Mouse (Mus musculus): Measurements from ENCODE around the gene Usp2.
"Not testable (repeated sequence)": the region's sequence is repeated elsewhere in the genome, so short reads cannot be mapped to it uniquely, and the experiment has no call there.

Gene Usp2

DNA sequence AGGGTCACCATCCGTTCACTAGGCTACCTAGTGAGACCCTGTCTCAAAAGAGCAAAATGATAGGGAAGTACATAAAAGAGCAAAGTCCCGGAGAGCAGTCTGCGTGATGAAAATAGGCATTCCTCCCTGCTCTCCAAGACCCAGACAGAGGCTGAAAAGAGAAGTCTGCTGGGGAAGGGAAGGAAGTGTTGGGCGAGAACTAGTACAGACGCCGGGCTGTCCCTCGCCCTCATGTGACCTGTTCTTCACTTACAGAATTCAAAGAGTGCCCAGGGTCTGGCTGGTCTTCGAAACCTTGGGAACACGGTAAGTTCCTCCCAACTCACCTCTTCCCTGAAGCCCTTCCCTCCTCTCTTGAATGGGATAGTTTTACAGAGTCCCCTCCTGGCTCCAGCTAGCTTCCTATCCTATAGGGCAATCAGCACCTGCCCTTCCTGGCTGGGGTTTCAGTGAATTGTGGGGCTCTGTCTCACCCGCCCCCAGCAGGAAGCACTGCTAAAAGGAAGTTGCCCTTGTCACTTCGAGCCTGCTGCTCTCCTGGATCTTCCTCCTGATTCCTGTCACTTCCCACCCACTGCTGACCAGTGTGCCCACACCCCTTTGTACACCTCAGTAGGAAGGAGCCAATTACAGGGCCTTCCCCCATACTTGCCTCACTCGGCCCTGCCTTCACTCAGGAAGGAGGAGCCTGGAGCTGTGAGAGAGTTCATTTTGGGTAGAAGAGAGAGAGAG is 22.2 kb downstream of the Usp2 start:
- peak in 1 of 2 experiments; percentile 47 for DNase-seq (ENCODE audit: low read depth in 1 of 2, low spot score in 2 of 2)

DNA sequence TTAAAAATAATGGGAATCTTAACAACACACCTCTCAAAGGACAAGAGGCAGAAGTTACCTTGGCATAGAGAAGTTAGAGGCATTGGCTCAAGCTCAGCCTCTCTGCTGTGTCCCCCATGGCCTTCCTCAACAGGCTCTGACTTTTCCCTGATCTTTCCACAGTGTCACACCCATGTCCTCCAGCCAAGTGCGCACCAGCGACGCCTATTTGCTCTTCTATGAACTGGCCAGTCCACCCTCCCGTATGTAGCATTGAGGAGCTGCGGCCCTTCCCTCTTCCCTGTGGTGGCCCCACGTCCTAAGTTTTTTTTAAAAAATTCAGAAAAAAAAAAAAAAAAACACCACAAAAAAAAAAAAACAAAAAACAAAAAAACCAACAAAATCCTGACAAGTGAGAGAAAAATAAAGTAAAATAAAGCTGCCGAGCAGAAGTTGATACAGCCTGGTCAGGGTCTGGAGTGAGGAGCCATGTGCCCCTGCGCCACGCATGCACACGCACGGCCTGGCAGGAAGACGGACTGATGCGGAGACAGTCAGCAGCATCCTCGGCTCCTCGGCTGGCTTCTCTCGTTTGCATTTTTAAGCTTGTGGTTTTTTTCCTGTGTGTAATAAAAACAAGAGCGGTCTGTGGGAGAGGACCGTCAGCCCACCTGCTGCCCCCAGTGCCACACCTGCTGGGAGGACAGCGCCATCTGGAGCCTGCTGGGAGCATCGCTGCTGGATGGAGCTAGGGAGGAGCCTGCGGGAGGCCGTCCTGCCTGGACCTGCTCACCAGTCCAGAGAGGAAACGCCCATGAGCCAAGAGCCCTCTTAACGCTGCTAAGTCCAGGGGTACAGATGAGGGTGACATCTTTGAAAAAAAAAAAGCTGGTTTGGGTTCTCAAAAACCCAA is 27.0 kb downstream of the Usp2 start:
- peak in 1 of 2 experiments; percentile 29 for DNase-seq (ENCODE audit: low read depth in 1 of 2, low spot score in 2 of 2)

DNA sequence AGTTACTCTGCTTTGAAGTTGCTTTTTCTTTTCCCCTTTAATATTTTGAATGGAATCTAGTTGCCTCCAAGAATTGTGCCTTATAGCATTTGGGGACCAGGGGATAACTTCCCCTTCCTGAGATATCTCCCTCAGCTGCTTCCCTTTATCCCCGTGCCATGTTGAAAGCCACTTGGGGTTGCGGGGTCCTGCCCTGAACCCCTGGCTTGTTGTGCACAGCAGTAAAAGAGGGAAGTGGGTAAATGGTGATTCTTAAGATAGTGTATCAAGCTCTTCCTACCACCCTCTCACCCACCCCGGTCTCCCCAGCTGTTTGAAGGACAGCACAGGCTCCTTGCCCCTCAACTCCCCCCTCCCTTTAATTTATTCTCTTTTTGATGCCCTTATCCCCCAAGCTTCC is 27.9 kb downstream of the Usp2 start:
- no peak for DNase-seq (ENCODE audit: low read depth in 1 of 2, low spot score in 2 of 2)

DNA sequence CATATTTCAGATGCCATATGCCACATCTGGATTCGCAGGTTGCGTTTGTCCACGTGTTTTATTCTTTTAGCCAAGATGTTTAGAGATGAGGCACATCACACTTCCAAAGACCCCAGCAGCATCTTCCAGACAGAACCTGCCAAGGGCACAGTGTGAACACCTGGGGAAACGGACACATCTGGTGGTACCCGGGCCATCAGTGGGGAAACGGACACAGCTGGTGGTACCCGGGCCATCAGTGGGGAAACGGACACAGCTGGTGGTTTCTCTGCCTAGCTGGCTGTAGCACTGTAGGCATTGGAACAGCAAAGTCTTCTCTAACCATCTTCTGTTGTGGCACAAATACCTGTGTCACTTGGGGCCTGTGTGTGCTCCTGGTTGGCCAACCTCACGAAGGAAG is 29.0 kb downstream of the Usp2 start:
- no peak for DNase-seq (ENCODE audit: low read depth in 1 of 2, low spot score in 2 of 2)

DNA sequence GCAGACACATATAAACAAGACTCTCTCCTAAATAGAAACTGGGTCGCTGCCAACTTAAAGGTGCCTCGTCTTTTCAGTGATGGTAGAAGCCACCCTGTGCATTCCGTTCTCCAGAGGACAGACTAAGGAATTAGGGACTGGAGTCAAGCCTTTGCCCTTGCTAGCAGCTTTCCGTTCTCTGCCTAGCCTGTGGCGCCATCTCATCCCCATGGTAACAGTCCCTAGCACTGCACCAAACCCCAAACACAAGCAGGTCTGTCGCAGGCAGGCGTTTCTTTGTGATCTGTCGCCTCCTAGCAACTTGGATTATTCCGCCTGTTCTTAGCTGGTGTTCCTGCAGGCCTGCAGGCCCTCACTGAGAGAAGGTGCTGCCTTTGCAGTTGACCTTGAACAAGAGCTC is 29.7 kb downstream of the Usp2 start:
- DNase-seq (ENCODE audit: low read depth in 1 of 2, low spot score in 2 of 2): no peak

DNA sequence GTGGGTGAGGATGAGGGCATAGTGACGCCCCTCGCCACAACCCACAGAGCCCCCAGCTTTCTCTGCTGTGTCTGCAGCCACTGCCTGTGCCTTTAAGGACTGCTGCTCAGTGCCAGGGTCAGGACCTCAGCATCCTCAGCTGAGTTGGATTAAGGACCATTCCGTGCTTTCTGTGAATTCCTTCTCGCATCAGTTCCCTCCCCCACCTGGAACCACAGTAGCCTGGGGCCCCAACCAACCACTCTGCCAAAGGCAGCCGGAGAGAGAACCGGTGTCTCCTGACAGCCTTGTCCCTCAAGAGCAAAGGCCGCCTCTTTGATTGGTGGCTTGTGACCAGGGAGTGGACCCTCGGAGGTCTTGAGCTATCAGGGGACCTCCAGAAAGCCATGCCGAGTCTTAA is 34.7 kb downstream of the Usp2 start, which contains the start of gene Mfrp:
TSS of gene Mfrp (plus strand) at position 240 of the 400 bp plus-strand sequence.
- no peak for DNase-seq (ENCODE audit: low read depth in 1 of 2, low spot score in 2 of 2)

DNA sequence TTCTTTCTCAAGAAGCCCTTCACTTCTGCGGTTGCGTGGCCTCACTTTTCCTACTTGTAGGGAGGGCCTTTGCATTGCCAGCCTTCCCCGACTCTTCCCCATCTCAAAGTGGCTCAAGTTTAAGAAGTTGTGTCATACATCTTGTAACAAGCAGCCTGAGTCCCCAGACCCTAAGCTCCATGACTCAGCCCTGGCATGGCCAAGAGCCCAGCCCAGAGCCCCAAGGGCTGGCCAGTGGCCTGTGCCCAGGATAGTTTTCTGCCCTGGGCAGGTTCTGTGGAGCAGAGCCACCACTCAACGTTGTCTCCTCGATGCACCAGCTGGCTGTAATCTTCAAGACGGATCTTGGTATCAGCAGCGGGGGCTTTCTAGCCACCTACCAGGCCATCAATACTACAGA is 38.1 kb downstream of the Usp2 start:
- no peak for DNase-seq (ENCODE audit: low read depth in 1 of 2, low spot score in 2 of 2)

DNA sequence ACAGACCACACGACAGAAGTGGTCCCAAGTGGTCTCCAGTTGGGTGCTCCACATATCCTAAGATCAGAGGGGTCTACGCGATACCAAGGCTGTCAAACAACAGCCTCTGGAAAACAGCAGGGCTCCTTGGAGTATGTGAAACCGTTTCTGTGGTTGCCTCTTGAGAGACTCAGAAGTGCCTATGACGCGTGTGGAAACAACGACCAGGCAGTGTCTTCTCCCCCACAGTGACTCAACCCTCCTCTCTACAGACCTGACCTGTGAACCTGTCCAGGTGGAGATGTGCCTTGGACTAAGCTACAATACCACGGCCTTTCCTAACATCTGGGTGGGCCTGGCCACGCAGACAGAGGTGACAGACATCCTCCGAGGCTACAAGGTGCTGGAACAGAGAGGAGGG is 39.0 kb downstream of the Usp2 start:
- DNase-seq (ENCODE audit: low read depth in 1 of 2, low spot score in 2 of 2): no peak

DNA sequence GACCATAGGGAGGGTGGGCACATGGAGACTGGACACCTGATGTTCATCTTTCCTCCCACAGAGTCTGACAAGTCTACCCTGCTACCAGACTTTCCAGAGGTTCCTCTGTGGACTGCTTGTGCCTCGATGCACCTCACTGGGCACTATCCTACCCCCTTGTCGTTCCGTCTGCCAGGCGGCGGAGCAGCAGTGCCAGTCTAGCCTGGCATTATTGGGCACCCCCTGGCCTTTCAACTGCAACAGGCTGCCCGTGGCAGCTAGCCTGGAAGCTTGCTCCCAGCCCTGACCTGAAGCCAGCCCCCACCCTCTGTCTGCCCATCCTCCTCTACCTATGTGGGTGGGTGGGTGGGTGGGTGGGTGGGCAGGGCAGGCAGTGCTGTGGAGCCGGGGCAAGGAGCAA is 39.4 kb downstream of the Usp2 start:
- no peak for DNase-seq (ENCODE audit: low read depth in 1 of 2, low spot score in 2 of 2)

DNA sequence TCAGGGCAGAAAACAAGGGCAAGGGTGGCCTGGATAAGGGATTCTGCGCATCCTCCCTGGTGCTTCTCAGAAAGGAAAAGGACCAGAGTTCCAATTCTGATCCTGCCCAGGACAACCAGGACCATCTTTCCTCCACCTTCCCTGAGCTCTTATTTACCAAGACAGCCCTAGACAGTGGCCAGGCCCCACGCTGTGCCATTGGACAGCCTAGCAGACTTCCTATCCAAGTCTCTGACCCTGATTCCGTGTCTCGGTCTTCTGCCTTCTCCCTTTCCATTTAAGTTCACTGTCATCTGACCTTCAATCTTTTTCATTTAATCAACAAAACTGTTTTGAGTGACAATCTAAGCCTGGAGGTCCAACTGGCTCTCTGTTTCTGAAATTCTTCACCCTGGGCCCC is 39.8 kb downstream of the Usp2 start:
- no peak for DNase-seq (ENCODE audit: low read depth in 1 of 2, low spot score in 2 of 2)

DNA sequence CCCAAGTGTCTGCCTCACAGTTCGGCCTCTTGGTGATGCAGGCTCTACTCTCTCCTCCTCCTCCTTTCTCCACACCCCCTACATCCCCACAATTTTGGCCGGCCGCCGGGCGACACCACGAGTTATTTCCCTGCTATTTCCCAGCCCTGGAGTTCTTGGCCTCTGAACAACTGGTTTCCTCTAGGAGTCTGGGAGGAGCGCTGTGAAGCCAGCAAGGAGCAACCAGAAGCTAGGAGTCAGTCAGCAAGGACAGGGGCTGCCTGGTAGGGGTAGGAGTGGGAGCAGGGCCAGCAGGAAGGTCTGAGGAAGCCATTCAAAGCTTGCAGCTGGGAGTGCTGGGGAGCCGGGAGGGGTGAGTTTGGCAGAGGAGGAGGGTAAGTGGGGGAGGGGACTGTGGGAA is 40.3 kb downstream of the Usp2 start, which contains the start of gene C1qtnf5:
TSS of gene C1qtnf5 (plus strand) at position 136 of the 400 bp plus-strand sequence.
- DNase-seq (ENCODE audit: low read depth in 1 of 2, low spot score in 2 of 2): no peak

DNA sequence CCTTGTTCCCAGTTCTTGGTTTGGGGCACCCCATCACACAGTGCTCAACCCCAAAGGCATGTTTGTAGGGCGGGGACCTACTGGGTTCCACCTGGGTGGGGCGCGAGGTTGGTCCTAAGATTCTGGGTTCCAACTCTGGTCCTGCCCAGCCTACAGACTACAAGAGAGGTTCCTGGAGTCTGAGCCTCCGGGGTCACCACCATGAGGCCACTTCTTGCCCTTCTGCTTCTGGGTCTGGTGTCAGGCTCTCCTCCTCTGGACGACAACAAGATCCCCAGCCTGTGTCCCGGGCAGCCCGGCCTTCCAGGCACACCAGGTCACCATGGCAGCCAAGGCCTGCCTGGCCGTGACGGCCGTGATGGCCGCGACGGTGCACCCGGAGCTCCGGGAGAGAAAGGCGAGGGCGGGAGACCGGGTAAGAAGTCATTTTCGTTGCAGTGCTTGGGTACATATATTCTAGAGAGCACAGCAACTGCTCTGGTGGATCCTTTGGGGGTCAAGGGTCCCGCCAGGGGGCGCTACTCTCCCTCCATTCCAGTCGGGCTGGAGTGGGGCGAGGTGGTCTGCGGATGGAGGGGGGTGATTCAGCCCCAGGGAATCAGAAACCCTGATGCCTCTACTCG is 40.8 kb downstream of the Usp2 start:
- no peak for DNase-seq (ENCODE audit: low read depth in 1 of 2, low spot score in 2 of 2)

DNA sequence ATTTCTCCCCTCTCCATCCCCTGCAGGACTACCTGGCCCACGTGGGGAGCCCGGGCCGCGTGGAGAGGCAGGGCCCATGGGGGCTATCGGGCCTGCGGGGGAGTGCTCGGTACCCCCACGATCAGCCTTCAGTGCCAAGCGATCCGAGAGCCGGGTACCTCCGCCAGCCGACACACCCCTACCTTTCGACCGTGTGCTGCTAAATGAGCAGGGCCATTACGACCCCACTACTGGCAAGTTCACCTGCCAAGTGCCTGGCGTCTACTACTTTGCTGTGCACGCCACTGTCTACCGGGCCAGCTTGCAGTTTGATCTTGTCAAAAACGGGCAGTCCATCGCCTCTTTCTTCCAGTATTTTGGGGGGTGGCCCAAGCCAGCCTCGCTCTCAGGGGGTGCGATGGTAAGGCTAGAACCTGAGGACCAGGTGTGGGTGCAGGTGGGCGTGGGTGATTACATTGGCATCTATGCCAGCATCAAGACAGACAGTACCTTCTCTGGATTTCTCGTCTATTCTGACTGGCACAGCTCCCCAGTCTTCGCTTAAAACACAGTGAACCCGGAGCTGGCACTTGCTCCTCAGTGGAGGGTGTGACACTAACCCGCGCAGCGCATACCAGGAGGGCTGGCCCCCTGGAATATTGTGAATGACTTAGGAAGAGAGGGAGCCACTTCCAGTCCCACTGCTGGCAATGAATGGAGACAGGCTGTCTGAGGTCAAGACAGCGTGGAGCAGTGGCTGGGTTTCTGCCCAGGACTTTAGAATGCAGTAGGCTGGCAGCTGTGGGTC is 41.6 kb downstream of the Usp2 start:
- DNase-seq (ENCODE audit: low read depth in 1 of 2, low spot score in 2 of 2): no peak

DNA sequence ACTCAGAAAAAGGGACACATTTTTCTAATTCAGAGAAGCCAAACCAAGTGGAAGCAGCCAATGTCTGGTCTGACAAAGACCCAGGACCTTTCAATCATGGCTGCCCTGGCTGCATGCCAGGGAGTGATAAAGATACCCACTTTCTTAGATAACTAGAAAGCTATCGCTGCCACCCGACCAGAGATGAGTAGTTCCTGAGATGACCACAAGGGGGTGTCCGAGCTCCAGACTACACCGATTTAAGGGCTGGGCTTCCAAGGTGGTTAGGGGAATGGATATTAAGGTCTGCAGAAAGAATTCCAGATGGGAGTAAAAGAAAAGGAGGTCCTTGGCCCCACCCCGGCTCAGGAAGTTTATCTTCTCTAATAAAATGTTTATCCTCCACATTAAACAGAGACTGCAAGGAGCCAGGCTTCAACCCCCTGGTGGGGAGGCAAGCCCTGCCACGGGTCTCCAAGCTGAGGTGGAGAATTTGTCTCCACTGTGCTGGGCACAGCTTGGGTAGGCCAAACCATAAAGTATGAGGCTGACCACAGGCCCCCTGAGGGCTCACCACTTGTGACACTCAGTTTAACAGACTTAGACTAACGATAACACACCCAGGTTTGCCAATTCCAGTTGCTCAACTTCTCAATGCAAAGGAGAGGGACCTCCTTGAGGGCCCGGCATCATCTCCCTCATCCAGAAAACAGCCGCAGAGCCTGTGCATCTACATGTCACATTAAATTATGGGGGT is 42.7 kb downstream of the Usp2 start:
- DNase-seq (ENCODE audit: low read depth in 1 of 2, low spot score in 2 of 2): peak in 1 of 2 experiments; percentile 58

DNA sequence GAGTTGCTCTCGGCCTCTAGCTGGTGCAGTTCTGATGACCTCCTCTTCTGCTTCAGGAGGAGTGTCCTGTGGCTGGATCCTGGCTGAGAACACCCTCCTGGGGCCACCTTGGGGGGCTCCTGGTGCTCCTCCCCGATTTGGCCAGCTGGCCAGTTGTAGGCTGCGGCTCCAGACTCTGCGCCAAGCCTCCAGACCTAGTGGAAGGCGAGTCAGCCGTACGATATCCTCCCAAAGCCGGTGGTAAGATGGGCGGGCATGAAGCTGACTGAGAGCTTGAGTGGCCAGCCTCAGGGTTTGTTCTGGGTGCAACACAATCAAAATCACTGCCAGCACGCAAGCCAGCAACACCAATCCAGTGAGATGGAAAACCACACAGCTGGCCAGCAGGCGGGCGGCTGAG is 45.1 kb downstream of the Usp2 start:
- DNase-seq (ENCODE audit: low read depth in 1 of 2, low spot score in 2 of 2): not testable (repeated sequence)

DNA sequence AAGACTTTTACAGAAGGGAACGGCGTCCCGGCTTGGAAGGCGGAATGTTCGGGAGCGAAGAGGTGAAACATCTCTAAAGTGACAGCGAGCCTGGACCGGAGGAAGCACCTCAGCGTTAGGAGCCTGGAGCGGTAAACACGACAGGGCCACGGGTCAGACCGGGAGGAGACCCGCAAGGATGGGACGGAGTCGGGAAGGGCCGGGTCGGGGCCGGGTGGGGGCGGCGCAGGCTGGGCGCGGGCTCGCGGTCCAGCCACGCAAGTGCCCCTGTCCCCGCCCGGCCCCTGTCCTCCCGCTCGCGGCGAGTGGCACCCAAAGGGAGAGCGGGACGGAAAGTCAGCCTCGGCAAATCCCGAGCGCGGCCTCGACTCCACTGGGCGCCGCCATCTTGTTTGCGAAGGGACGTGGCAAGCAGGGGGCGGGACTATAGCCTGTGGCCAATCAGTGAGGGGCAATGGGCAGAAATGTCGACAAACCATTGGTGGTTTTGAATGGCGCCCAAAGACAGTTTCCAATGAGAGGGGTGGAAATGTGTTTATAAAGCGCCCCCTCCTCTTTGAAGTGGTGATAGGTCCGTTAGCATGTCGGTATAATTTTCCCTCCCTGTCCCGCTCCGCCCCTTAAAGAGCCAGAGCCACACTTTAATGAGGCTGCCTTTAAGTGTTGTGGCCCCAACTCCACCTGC is 46.4 kb downstream of the Usp2 start, which contains the start of the genes Gm49380 and Rnf26:
TSS of gene Gm49380 (minus strand) at position 396 of the 685 bp plus-strand sequence.
TSS of gene Rnf26 (minus strand) at position 413 of the 685 bp plus-strand sequence.
- peak; percentile 88 to 89 for DNase-seq (ENCODE audit: low read depth in 1 of 2, low spot score in 2 of 2)

DNA sequence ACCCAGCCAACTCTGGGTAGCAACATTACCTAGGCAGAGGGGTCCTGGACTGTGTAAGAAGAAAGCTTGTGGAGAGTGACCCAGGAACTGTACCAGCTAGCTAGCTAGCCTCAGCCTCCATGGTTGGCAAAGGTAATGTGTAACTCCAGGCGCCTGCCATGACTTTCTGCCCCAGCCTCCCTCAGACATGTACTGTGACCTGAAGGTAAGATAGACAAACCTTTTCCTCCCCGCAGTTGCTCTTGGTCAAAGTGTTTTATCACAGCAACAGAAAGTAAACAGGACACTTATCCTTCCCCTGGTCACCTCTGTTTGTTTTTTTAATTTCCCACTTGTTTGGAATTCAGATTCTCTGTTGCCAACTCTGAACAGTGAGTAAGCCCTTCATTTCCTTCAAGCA is 47.6 kb downstream of the Usp2 start:
- no peak for DNase-seq (ENCODE audit: low read depth in 1 of 2, low spot score in 2 of 2)

DNA sequence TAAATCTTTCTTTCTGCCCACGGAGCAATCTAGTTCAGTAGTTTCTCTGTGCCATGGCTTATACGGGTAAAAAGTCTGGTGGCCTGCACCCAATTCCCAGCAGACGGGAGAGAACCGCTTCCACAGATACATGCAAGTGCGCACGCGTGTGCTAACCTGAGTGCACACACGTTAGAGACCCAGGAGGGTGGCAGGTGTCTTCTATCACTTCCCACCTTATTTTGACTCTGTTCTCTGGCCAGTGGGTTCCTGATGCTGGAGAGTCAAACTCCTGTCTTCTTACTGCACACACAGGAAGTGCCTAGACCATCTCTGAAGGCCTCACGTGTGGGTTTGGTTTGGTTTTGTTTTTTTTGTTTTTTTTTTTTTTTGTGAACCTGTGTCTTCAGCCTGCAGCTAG is 48.8 kb downstream of the Usp2 start:
- DNase-seq (ENCODE audit: low read depth in 1 of 2, low spot score in 2 of 2): no peak

DNA sequence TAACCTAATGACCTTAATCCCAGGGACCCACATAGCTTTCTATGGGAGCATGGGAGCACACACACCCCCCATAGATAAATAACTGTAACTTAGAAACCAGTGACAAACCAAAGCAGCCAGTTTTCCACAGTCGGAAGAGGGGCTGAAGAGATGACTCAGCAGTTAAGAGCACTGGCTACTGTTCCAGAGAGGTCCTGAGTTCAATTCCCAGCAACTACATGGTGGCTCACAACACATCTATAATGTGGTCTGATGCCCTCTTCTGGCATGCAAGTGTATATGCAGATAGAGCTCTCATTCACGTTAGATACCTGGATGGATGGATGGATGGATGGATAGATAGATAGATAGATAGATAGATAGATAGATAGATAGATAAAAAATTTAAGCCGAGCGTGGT is 49.4 kb downstream of the Usp2 start:
- no peak for DNase-seq (ENCODE audit: low read depth in 1 of 2, low spot score in 2 of 2)

DNA sequence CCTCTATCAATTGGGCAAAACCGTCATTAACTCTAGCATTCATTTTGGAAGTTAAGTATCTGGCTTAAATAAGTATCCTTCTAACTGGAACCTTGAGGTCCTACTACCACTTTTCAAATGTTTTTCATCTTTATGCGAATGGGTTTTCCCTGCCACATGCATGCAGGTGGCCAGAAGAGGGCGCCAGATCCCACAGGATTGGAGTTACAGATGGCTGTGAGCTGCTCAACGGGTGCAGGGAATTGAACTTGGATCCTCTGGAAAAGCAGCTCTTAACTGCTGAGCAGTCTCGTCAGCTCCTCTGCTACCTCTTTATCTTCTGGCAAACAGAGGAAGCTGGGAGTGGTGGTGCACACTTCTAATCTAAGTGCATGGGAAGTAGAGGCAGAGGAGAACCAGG is 52.2 kb downstream of the Usp2 start:
- DNase-seq (ENCODE audit: low read depth in 1 of 2, low spot score in 2 of 2): no peak

Data from monocyte, adult 2 months (primary cell).